ENCODE assay signal across 14 mouse cellular contexts in genomic region chr8:114176721-114177120, GRCm38 (mm10). TPM values are rescaled to one million over a fixed set of nuclear protein-coding genes. Genes with fewer than 3 reads are reported as not detected.
DNase-seq lines count a peak whose midpoint lies in the region; ATAC-seq and TF ChIP-seq lines count a peak whose summit lies in the region.
"Had no signal": no experiment of that assay in that cellular context is flagged by ENCODE, and none has a peak within 500 bp of the region (broad histone marks: within the 10 kb centered on the region; RNA-seq: fewer than 3 reads in every experiment).

No protein-coding gene starts in this region.

- H3K9me3 ChIP-seq in kidney, postnatal 0 days (replicated peaks; ENCODE audit: low read length): no peaks in the 10 kb centered on the region
- no peaks in the 10 kb centered on the region for H3K9me3 ChIP-seq in forebrain, embryonic 10.5 days
- H3K9me3 ChIP-seq: midbrain, embryonic 12.5 days; stomach, embryonic 15.5 days had no signal

- H3K27ac ChIP-seq in kidney, postnatal 0 days: no peak overlapping the region
- H3K27ac ChIP-seq in forebrain, embryonic 10.5 days: no peak overlapping the region
- H3K27ac ChIP-seq: midbrain, embryonic 12.5 days; stomach, embryonic 15.5 days had no signal

- no peak for DNase-seq in kidney, postnatal 0 days (ENCODE audit: low spot score)
- DNase-seq in kidney, adult 8-10 months: no peak
- DNase-seq in 416B (ENCODE audit: low read depth): peak; percentile 58
- peak; percentile 69 for DNase-seq in ES-CJ7 (ENCODE audit: low read depth, low spot score)
- DNase-seq in forebrain, embryonic 10.5 days (ENCODE audit: extremely low spot score, low spot score): no peak
- DNase-seq in frontal cortex, adult 2 months (ENCODE audit: extremely low spot score in 1 of 2, low spot score in 1 of 2): no peak
- no peak for DNase-seq in adrenal gland, postnatal 4 days (ENCODE audit: low spot score in 2 of 2)
- DNase-seq: heart, adult 18-20 months; heart, postnatal 10 days had no signal

- peak; percentile 23; the same call in 1 of the 2 replicates for TF ChIP-seq CTCF in kidney, postnatal 0 days (IDR thresholded peaks at IDR 0.05; ENCODE audit: low read depth)

- H3K4me2 ChIP-seq in kidney, postnatal 0 days (ENCODE audit: low read length): no peak overlapping the region
- H3K4me2 ChIP-seq: midbrain, embryonic 12.5 days; stomach, embryonic 15.5 days had no signal

- H3K27me3 ChIP-seq in kidney, postnatal 0 days (ENCODE audit: insufficient read depth, low read length): no peaks in the 10 kb centered on the region
- no peaks in the 10 kb centered on the region for H3K27me3 ChIP-seq in forebrain, embryonic 10.5 days (ENCODE audit: poor library complexity, severe bottlenecking)
- H3K27me3 ChIP-seq: midbrain, embryonic 12.5 days; stomach, embryonic 15.5 days had no signal

- H3K4me3 ChIP-seq in kidney, postnatal 0 days (replicated peaks; ENCODE audit: low read depth, low read length): no peak overlapping the region
- no peak overlapping the region for H3K4me3 ChIP-seq in forebrain, embryonic 10.5 days
- H3K4me3 ChIP-seq: midbrain, embryonic 12.5 days; stomach, embryonic 15.5 days had no signal

- 69% methylated on average over 3 of the region's 3 CpGs for WGBS in kidney, postnatal 0 days
- 63% methylated on average over 3 of the region's 3 CpGs for WGBS in forebrain, embryonic 10.5 days

- H3K36me3 ChIP-seq in kidney, postnatal 0 days (ENCODE audit: insufficient read depth, low read length): no peaks in the 10 kb centered on the region
- no peaks in the 10 kb centered on the region for H3K36me3 ChIP-seq in forebrain, embryonic 10.5 days (replicated peaks)
- H3K36me3 ChIP-seq: midbrain, embryonic 12.5 days; stomach, embryonic 15.5 days had no signal

- no peaks in the 10 kb centered on the region for H3K4me1 ChIP-seq in kidney, postnatal 0 days (replicated peaks; ENCODE audit: insufficient read depth, low read length)
- no peaks in the 10 kb centered on the region for H3K4me1 ChIP-seq in forebrain, embryonic 10.5 days
- H3K4me1 ChIP-seq: midbrain, embryonic 12.5 days; stomach, embryonic 15.5 days had no signal

- ATAC-seq in kidney, postnatal 0 days (replicated peaks; ENCODE audit: low FRiP score, low read depth): no peak
- 0 out of 2 replicates have a peak, but pooled peaks have one; percentile 29 for ATAC-seq in common myeloid progenitor, adult 5-6 weeks (replicated peaks; ENCODE audit: low read depth, poor library complexity, severe bottlenecking)
- ATAC-seq: activated CD4-positive, CD25-positive, alpha-beta regulatory T cell, adult 4 months; CD4-positive, CD25-positive, alpha-beta regulatory T cell, adult 4 months had no signal

- no peak overlapping the region for H3K9ac ChIP-seq in kidney, postnatal 0 days (ENCODE audit: low read depth, low read length)
- H3K9ac ChIP-seq: midbrain, embryonic 12.5 days; stomach, embryonic 15.5 days had no signal

RNA-seq across cellular contexts. Expression of gene Vat1l, which starts 28.7 kb away (rescaled TPM):
- polyA plus RNA-seq in kidney, postnatal 0 days (2015; fragmentation: Nextera tagmentation; extraction: Ambion mirVana): 1.4 and 1.6 TPM in 2 replicates
- not detected in 2 replicates for total RNA-seq in common myeloid progenitor, adult 5-6 weeks (2017)
- polyA plus RNA-seq in forebrain, embryonic 10.5 days (2016; fragmentation: Nextera tagmentation; extraction: Ambion mirVana): 7.4 and 8.9 TPM in 2 replicates
- polyA plus RNA-seq in frontal cortex, adult 2 months (2012; rRNA removed): 30.5 and 34.1 TPM in 2 replicates
- total RNA-seq in adrenal gland, postnatal 4 days (2021): 10 to 100 TPM; 25.7 to 35.4 TPM
- polyA plus RNA-seq: CD4-positive, CD25-positive, alpha-beta regulatory T cell, adult 4 months had no signal

RNA-seq across cellular contexts. Expression of gene Nudt7, which starts 43.4 kb away (rescaled TPM):
- 25.5 and 28.1 TPM in 2 replicates for polyA plus RNA-seq in kidney, postnatal 0 days (2015; fragmentation: Nextera tagmentation; extraction: Ambion mirVana)
- 23.1 and 30.9 TPM in 2 replicates for total RNA-seq in common myeloid progenitor, adult 5-6 weeks (2017)
- 11.3 and 13.1 TPM in 2 replicates for polyA plus RNA-seq in forebrain, embryonic 10.5 days (2016; fragmentation: Nextera tagmentation; extraction: Ambion mirVana)
- polyA plus RNA-seq in frontal cortex, adult 2 months (2012; rRNA removed): 8.3 and 9.7 TPM in 2 replicates
- 10 to 100 TPM; 22.5 to 31.2 TPM for total RNA-seq in adrenal gland, postnatal 4 days (2021)

Comparison
In these comparisons a context has a peak if more than half of its experiments do, and no peak if none do; other contexts are left out.
1. DNase-seq: peak in 416B (single experiment) and ES-CJ7 (single experiment); none in kidney, postnatal 0 days (single experiment), kidney, adult 8-10 months (0 of 2), forebrain, embryonic 10.5 days (single experiment), frontal cortex, adult 2 months (0 of 2) and adrenal gland, postnatal 4 days (0 of 2).